Mouse (Mus musculus) kidney, adult 8-10 months (tissue): ENCODE measurements around the gene Gfod2.

Experiments used
- DNase-seq, 2 experiments: peaks; one replicate each; pipeline ENCODE4 v3.0.0; 2022

Gfod2 gene

GRCm38 (mm10) chr8:105757796-105758276, 628 bp downstream of the Gfod2 start:
- DNase-seq: no peak

DNA sequence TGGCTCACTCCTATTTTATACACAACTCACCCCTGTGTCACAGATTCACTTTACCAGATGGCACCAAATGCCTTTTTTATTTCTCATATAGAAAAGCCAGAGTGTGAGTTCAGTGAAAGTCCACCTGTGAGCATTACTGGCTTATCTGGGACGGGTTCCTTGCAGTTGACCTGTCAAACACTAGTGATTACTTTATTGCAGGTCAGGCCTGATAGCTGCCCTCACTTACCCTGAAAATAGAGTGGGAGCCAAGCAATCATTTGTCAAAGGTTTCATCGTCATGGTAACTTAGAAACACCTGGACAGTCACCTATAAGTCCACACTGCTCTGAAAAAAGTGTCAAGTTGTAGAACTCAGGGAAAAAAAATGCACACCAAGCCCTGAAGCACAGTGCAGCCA, 3.8 kb downstream of the Gfod2 start:
- no peak for DNase-seq

DNA sequence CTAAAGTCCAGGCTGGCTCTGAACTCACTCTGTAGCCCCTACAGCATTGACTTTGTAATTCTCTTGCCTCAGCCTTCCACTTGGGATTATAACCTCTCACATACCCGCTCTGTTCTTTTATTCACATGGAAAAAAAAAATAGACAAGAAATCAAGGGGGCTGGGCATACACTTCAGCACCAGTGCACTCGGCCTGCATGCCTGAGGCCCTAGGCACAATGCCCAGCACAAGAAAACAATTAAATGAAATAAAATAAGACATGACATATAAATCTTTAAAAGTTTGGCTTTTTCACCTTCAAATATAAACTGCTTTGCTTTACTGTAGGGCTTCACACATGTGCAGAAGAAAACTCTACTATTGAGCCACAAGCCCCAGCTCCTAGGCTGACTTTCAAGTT, 4.5 kb downstream of the Gfod2 start:
- no peak for DNase-seq

- peak; percentile 81 to 82 for DNase-seq
These were observed 7.9 kb downstream of the Gfod2 start for GRCm38 (mm10) chr8:105750606-105751005.

DNA sequence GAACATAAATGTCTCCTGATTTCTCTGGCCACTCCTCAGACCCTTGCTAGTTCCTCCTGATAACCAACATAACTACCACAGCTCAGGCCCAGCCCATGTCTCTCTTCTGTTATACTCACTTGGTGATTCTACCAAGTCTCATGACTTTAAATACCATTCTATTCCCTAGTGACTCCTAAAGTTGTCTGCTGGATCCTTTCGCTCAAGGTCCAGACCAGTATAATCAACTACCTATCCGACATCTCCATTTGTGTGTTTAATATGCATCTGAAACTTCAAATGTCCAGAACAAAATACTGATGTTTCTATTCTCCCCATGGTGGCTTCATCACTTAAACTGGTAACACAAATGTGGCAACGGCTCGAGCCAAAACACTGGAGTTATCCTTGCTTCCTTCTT, 15.2 kb downstream of the Gfod2 start:
- no peak for DNase-seq

DNA sequence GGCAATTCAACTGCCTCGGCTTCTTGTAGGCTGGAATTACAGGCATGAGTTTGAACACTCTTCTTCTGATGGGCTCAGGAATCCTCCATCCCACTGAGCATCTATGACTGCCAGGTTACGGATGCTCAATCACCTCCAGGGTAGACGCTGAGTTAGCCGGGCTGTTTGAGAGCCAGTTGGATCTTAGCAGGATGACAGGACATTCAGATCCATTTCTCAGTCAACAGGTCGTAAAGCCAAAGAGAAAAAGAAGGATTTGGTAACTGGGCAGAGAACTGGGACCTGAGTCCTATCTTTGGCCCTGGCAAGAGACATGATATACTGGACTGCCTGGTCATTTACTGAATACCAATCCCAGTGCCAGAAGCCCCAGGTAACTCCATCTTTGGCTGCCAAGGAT, 19.2 kb downstream of the Gfod2 start:
- no peak for DNase-seq

- no peak for DNase-seq
These were observed 26.3 kb downstream of the Gfod2 start for GRCm38 (mm10) chr8:105732186-105732585.

DNA sequence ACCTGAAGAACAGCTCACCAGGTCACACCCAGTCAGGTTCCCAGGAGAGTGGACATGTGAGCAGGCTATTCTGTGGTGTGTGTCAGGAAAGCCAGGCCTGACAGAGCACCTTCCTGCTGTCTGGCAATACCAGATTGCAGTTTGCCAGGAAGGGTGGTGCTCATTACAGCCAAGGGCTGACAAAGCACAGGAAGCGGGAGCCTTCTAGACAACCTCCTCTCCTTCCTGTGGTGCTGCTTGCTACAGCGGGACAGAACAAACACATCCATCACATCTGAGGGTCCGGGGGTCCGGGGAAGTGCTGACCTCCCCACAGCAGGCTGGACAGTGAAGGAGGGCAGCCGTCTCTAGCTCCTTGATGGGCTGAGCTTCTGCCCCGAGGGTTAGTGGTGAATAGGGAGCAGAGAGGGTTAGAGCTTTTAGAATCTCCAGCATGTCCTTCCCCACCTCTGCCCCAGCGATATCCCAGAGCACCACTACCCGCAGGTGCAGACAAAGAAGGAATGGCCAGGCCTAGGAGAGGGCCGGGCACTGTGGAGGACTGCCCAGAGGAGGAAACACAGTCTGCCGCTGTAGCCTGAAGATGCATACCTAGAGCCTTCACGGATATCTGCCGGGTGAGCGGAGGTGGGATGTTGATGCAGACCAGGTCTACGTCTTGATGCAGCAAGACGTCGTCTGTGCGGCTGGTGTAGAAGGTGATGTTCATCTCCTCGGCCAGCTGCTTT, 30.9 kb downstream of the Gfod2 start:
- peak; percentile 54 to 72 for DNase-seq

DNA sequence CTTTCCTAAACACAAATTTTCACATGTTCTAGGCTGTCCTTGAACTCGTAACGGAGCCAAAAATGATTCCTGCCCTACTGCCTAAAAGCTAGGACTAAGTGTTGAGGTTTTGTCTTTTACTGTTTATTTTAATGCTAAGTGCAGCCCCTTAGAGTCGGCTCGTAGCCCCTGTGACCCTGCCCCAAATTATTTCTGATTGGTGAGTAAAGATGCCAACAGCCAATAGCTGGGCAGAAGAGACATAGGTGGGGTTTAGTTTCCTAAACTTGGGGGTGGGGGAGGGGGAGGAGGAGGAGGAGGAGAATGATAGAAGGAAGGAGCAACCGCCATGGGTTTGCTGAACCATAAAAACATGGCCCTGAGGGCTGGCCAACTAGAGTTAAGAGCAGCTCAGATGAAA, 32.7 kb downstream of the Gfod2 start:
- DNase-seq: no peak

- no peak for DNase-seq
These were observed 35.6 kb downstream of the Gfod2 start for GRCm38 (mm10) chr8:105722861-105723260.

GRCm38 (mm10) chr8:105719637-105720036, 38.8 kb downstream of the Gfod2 start:
- DNase-seq: no peak

GRCm38 (mm10) chr8:105716302-105716945, 42.0 kb downstream of the Gfod2 start:
- no peak for DNase-seq

GRCm38 (mm10) chr8:105715042-105715441, 43.4 kb downstream of the Gfod2 start:
- no peak for DNase-seq

GRCm38 (mm10) chr8:105714139-105714538, 44.3 kb downstream of the Gfod2 start:
- peak; percentile 74 to 91 for DNase-seq

GRCm38 (mm10) chr8:105712286-105712685, 46.2 kb downstream of the Gfod2 start:
- DNase-seq: no peak

- no peak for DNase-seq
These were observed 49.1 kb downstream of the Gfod2 start for GRCm38 (mm10) chr8:105709317-105709716.

DNA sequence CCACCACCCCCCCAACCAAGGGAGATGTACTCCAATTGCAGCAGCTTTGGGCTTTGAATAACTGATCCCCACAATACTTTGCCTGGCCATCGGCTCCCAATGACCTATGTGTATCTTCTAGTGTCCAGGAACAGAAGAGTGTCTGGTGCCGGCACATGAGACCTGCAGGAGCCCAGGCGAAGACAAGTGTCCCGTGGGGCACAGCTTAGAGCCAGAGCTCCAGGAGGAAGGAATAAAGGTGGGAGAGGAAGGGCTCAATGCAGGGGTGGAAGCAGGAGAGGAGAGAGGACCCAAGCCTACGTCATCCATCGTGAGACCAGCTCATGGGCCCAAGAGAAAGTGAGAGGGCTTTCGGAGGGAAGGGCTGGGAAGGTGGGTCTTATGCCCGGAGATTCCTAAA, 49.8 kb downstream of the Gfod2 start:
- DNase-seq: no peak

- DNase-seq: peak; percentile 89 to 92
These were observed 50.7 kb downstream of the Gfod2 start, which contains the start of the genes 4933405L10Rik and Enkd1 for GRCm38 (mm10) chr8:105707498-105708403. 4933405L10Rik (plus strand) TSS chr8:105707655. Enkd1 (minus strand) TSS chr8:105708210.

GRCm38 (mm10) chr8:105706426-105706825, 52.0 kb downstream of the Gfod2 start:
- no peak for DNase-seq

DNA sequence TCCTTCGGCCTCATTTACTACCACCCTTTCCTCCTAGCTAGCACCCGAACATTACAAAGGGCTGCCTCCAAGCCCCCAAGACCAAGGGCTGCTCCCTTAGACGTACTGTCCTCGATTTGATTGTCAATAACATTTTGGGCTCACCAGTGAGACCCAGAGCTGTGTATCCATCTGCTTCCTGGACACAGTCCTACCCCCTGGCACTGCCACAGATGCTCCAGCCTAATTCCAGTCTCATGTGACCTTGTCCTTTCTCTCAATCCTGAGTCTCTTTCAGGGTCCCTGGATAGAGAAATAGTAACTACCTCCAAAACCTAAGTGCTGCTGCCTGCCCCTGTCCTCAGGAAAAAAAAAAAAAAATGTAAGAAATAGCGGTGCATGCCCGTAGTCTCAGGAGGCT, 53.5 kb downstream of the Gfod2 start:
- no peak for DNase-seq

GRCm38 (mm10) chr8:105704146-105704812, 54.2 kb downstream of the Gfod2 start:
- no peak for DNase-seq

DNA sequence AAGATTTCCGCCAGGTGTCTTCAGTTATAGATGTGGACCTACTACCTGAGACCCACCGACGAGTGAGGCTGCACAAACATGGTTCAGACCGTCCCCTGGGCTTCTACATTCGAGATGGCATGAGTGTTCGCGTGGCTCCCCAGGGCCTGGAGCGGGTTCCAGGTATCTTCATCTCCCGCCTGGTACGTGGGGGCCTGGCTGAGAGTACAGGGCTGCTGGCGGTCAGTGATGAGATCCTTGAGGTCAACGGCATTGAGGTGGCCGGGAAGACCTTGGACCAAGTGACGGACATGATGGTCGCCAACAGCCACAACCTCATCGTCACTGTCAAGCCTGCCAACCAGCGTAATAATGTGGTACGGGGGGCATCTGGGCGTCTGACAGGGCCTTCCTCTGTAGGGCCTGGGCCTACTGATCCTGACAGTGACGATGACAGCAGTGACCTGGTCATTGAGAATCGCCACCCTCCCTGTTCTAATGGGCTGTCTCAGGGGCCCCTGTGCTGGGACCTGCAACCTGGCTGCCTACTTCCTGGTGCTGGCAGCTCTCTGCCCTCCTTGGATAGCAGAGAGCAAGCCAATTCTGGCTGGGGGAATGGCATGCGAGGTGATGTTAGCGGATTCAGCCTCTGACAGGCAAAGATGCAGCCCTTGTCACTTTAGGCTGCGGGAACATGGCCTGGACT, 55.6 kb downstream of the Gfod2 start:
- DNase-seq: no peak
